Mouse (Mus musculus) neural tube, embryonic 14.5 days (tissue): ENCODE measurements at regions not wholly inside any gene's neighbourhood (a gene's known extent, or its start where the extent isn't known, plus 50 kb on each side); places are given as distances from the start of the nearest gene placed in this dataset.
A peak's percentile ranks its signal among the peaks of the same experiment; 100 is the strongest.

Experiments
- ATAC-seq: fragments of 200-750 bp; cut with Nextera tagmentation; 2 replicates; pipeline ENCODE4 v1.8.0; 2017; ENCODE audit warnings: low read depth, mild to moderate bottlenecking, moderate TSS enrichment, moderate library complexity
- H3K27ac ChIP-seq: fragments of 300-500 bp; sonication (generic); 2 replicates; pipeline ENCODE4 v1.5.1; 2014; ENCODE audit warnings: low read depth, mild to moderate bottlenecking, control low read depth, low read length, moderate library complexity, mixed read lengths
- H3K27me3 ChIP-seq: fragments of 300-500 bp; sonication (generic); 2 replicates; pipeline ENCODE4 v1.6.1; 2014; ENCODE audit warnings: low read length; ENCODE audit not compliant: control insufficient read depth, insufficient read depth
- H3K36me3 ChIP-seq: fragments of 300-500 bp; sonication (generic); 2 replicates; pipeline ENCODE4 v1.6.1; 2014; ENCODE audit warnings: low read length, mixed read lengths; ENCODE audit not compliant: control insufficient read depth, insufficient read depth
- H3K4me1 ChIP-seq: fragments of 300-500 bp; sonication (generic); 2 replicates; pipeline ENCODE4 v1.6.1; 2014; ENCODE audit warnings: low read length; ENCODE audit not compliant: control insufficient read depth, insufficient read depth
- H3K4me2 ChIP-seq: fragments of 300-500 bp; sonication (generic); 2 replicates; pipeline ENCODE4 v1.6.1; 2014; ENCODE audit warnings: mild to moderate bottlenecking, low read depth, low read length, control low read depth
- H3K4me3 ChIP-seq: fragments of 300-500 bp; sonication (generic); 2 replicates; pipeline ENCODE4 v1.5.1; 2014; ENCODE audit warnings: low read depth, low read length, control low read depth, mixed read lengths
- H3K9ac ChIP-seq: fragments of 300-500 bp; sonication (generic); replicated peaks from 2 replicates; pipeline ENCODE4 v1.6.1; 2014; ENCODE audit warnings: low read depth, mild to moderate bottlenecking, control low read depth, low read length, mixed read lengths
- H3K9me3 ChIP-seq: fragments of 300-500 bp; sonication (generic); 2 replicates; pipeline ENCODE4 v1.6.1; 2016; ENCODE audit warnings: low read length; ENCODE audit not compliant: control insufficient read depth
- WGBS: fragments of 180-500 bp; shearing (Covaris S2); extraction: QIAGEN DNeasy Blood & Tissue Kit; methylation state at CpG from one replicate; pipeline ENCODE4 v1.1.7; 2014; 5-methylcytosine and 5-hydroxymethylcytosine counted together

GRCm38 (mm10) chr3:58203806-58204205 is 210.7 kb upstream of the Tsc22d2 start:
- Histone ChIP-seq H3K27ac (no peak overlapping the region), H3K9ac (no peak overlapping the region), H3K4me2 (no peak overlapping the region), H3K4me1 (no peaks in the 10 kb centered on the region), H3K4me3 (no peak overlapping the region), H3K9me3 (no peaks in the 10 kb centered on the region), H3K27me3 (no peaks in the 10 kb centered on the region), H3K36me3 (no peaks in the 10 kb centered on the region)
- ATAC-seq, result no peak
- WGBS, result 86% methylated on average over 2 of the region's 2 CpGs

GRCm38 (mm10) chr3:58205526-58205925 is 209.0 kb upstream of the Tsc22d2 start:
- Histone ChIP-seq H3K9ac (no peak overlapping the region), H3K36me3 (no peaks in the 10 kb centered on the region), H3K27me3 (no peaks in the 10 kb centered on the region), H3K9me3 (no peaks in the 10 kb centered on the region), H3K4me1 (no peaks in the 10 kb centered on the region), H3K27ac (no peak overlapping the region), H3K4me2 (no peak overlapping the region), H3K4me3 (no peak overlapping the region)
- 97% methylated on average over 2 of the region's 2 CpGs for WGBS
- ATAC-seq, result no peak

GRCm38 (mm10) chr3:58206776-58207398 is 207.6 kb upstream of the Tsc22d2 start:
- H3K9ac ChIP-seq, result no peak overlapping the region
- WGBS, result 71% methylated on average over 5 of the region's 5 CpGs
- no peak overlapping the region for H3K27ac ChIP-seq
- no peak overlapping the region for H3K4me3 ChIP-seq
- H3K27me3 ChIP-seq, result no peaks in the 10 kb centered on the region
- H3K4me1 ChIP-seq, result no peaks in the 10 kb centered on the region
- H3K36me3 ChIP-seq, result no peaks in the 10 kb centered on the region
- no peaks in the 10 kb centered on the region for H3K9me3 ChIP-seq
- no peak for ATAC-seq
- H3K4me2 ChIP-seq, result no peak overlapping the region

GRCm38 (mm10) chr3:58211016-58211415 is 203.5 kb upstream of the Tsc22d2 start:
- WGBS, result 46% methylated on average over 3 of the region's 3 CpGs
- H3K4me1 ChIP-seq, result no peaks in the 10 kb centered on the region
- no peak for ATAC-seq
- H3K4me3 ChIP-seq, result no peak overlapping the region
- no peaks in the 10 kb centered on the region for H3K27me3 ChIP-seq
- no peak overlapping the region for H3K4me2 ChIP-seq
- H3K27ac ChIP-seq, result no peak overlapping the region
- no peak overlapping the region for H3K9ac ChIP-seq
- H3K9me3 ChIP-seq, result no peaks in the 10 kb centered on the region
- no peaks in the 10 kb centered on the region for H3K36me3 ChIP-seq

GRCm38 (mm10) chr3:58224696-58225095 is 189.8 kb upstream of the Tsc22d2 start:
- 80% methylated on average over 2 of the region's 2 CpGs for WGBS
- 0 out of 2 replicates have a peak, but pooled peaks cover 4% of the 10 kb centered on the region for H3K4me1 ChIP-seq
- H3K4me3 ChIP-seq, result no peak overlapping the region
- H3K9me3 ChIP-seq, result no peaks in the 10 kb centered on the region
- no peak overlapping the region for H3K27ac ChIP-seq
- H3K4me2 ChIP-seq, result no peak overlapping the region
- ATAC-seq, result no peak
- no peaks in the 10 kb centered on the region for H3K36me3 ChIP-seq
- no peak overlapping the region for H3K9ac ChIP-seq
- no peaks in the 10 kb centered on the region for H3K27me3 ChIP-seq

- Histone ChIP-seq H3K4me1 (0 out of 2 replicates have a peak, but pooled peaks cover 4% of the 10 kb centered on the region), H3K9ac (no peak overlapping the region), H3K4me3 (no peak overlapping the region), H3K27ac (no peak overlapping the region; the same call in 1 of the 2 replicates), H3K9me3 (no peaks in the 10 kb centered on the region), H3K36me3 (no peaks in the 10 kb centered on the region), H3K4me2 (no peak overlapping the region), H3K27me3 (no peaks in the 10 kb centered on the region)
- WGBS, result 51% methylated on average over 7 of the region's 7 CpGs
- ATAC-seq, result peak; percentile 79
Observed at GRCm38 (mm10) chr3:58226447-58227321, 187.8 kb upstream of the Tsc22d2 start.

GRCm38 (mm10) chr3:58227322-58227627 is 187.2 kb upstream of the Tsc22d2 start:
- WGBS, result 56% methylated on average over 5 of the region's 5 CpGs
- no peak overlapping the region for H3K9ac ChIP-seq
- no peak overlapping the region for H3K4me2 ChIP-seq
- H3K36me3 ChIP-seq, result no peaks in the 10 kb centered on the region
- no peak for ATAC-seq
- no peaks in the 10 kb centered on the region for H3K9me3 ChIP-seq
- H3K4me1 ChIP-seq, result 0 out of 2 replicates have a peak, but pooled peaks cover 4% of the 10 kb centered on the region
- H3K4me3 ChIP-seq, result no peak overlapping the region
- no peak overlapping the region; the same call in 1 of the 2 replicates for H3K27ac ChIP-seq
- no peaks in the 10 kb centered on the region for H3K27me3 ChIP-seq

GRCm38 (mm10) chr3:58228189-58228588 is 186.3 kb upstream of the Tsc22d2 start:
- WGBS, result 79% methylated on average over 3 of the region's 3 CpGs
- no peak for ATAC-seq
- Histone ChIP-seq H3K4me1 (0 out of 2 replicates have a peak, but pooled peaks cover 4% of the 10 kb centered on the region), H3K4me2 (no peak overlapping the region), H3K27me3 (no peaks in the 10 kb centered on the region), H3K9me3 (no peaks in the 10 kb centered on the region), H3K4me3 (no peak overlapping the region), H3K36me3 (no peaks in the 10 kb centered on the region), H3K9ac (no peak overlapping the region), H3K27ac (no peak overlapping the region)

GRCm38 (mm10) chr3:58231746-58232145 is 182.8 kb upstream of the Tsc22d2 start:
- Histone ChIP-seq H3K36me3 (no peaks in the 10 kb centered on the region), H3K27me3 (no peaks in the 10 kb centered on the region), H3K9me3 (no peaks in the 10 kb centered on the region), H3K9ac (no peak overlapping the region), H3K27ac (no peak overlapping the region), H3K4me2 (no peak overlapping the region), H3K4me3 (no peak overlapping the region), H3K4me1 (0 out of 2 replicates have a peak, but pooled peaks cover 4% of the 10 kb centered on the region)
- WGBS, result 78% methylated on average over 2 of the region's 2 CpGs
- ATAC-seq, result no peak
